Mouse (Mus musculus): ENCODE results near the gene Arhgap36.

DNA sequence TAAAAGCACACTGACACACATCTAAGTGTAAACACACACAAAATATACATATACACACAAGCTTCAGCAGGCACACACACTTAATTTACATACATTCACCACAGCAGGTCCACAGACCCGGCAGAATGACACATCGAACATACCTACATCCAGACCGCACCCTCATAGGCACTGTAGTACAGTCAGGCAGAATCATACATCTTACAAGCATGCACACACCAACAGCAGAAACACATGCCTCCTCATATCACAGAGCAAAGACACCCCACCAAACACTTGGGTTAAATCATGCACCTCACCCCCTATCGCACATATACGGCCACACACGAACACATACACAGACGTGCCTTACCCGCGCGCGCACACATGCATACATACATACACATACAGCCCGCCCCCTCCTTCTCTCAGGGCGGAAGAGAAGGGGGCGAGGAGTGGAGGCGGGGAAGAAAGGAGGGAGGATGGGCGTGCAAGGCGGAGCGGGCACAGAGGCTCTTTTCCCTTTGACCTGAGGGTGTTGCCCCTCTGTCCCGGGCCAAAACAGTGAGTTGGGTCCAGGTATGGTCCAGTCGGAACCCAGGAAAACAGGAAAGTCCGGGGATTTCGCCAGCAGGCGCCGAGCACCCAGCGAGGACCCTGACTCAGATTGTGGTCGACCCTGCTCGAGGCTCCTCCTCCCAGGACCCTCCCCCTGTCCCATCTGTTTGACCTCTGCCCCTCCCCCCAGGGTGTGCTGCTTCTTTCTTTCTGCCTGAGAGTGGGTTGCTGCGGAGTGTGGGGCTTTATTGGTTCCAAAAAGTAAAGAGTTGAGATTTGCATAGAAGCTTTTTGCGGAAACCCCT lies 16.4 kb downstream of the Arhgap36 start:
- TF ChIP-seq MYOG (IDR thresholded peaks at IDR 0.05; ENCODE audit: control insufficient read depth in 1 of 3, insufficient read depth in 1 of 3, insufficient read length in 2 of 3, low read depth in 2 of 3) (no peak), TCF12 (IDR thresholded peaks at IDR 0.05; ENCODE audit: insufficient read depth, poor library complexity, severe bottlenecking) (no peak), E2F4 (IDR thresholded peaks at IDR 0.05; ENCODE audit: insufficient read depth) (no peak), TCF3 (IDR thresholded peaks at IDR 0.05; ENCODE audit: insufficient read length, low read depth) (no peak), POLR2A (IDR thresholded peaks at IDR 0.05; ENCODE audit: insufficient read length, low read depth) (no peak), POLR2AphosphoS2 (IDR thresholded peaks at IDR 0.05; ENCODE audit: insufficient read length, low read depth) (no peak), MAX (IDR thresholded peaks at IDR 0.05; ENCODE audit: low read depth) (no peak), USF1 (IDR thresholded peaks at IDR 0.05; ENCODE audit: low read depth) (no peak)
